In genomic region chr1:157007891-157008730, GRCm38 (mm10) we compare ENCODE assay signal across 10 mouse cellular contexts.
DNase-seq lines count a peak whose midpoint lies in the region; ATAC-seq lines count a peak whose summit lies in the region.
"Had no signal": no experiment of that assay in that cellular context is flagged by ENCODE, and none has a peak within 500 bp of the region (broad histone marks: within the 10 kb centered on the region; RNA-seq: fewer than 3 reads in every experiment).

No protein-coding gene starts in this region.

- peaks cover 23% of the 10 kb centered on the region for H3K4me1 ChIP-seq in heart, embryonic 12.5 days (replicated peaks)
- H3K4me1 ChIP-seq in hindbrain, embryonic 10.5 days (replicated peaks), result 0 out of 2 replicates have a peak, but pooled peaks cover 1% of the 10 kb centered on the region
- H3K4me1 ChIP-seq: embryonic facial prominence, embryonic 13.5 days had no signal

- no peaks in the 10 kb centered on the region for H3K9me3 ChIP-seq in heart, embryonic 12.5 days (replicated peaks)
- no peaks in the 10 kb centered on the region for H3K9me3 ChIP-seq in hindbrain, embryonic 10.5 days
- H3K9me3 ChIP-seq: embryonic facial prominence, embryonic 13.5 days; hindbrain, embryonic 15.5 days had no signal

- ATAC-seq in heart, embryonic 12.5 days (ENCODE audit: insufficient number of reproducible peaks, low FRiP score), result peak; percentile 56
- peak; percentile 56 for ATAC-seq in megakaryocyte progenitor cell, adult 5-6 weeks (replicated peaks; ENCODE audit: poor library complexity)

- no peaks in the 10 kb centered on the region for H3K36me3 ChIP-seq in heart, embryonic 12.5 days
- H3K36me3 ChIP-seq in hindbrain, embryonic 10.5 days, result no peaks in the 10 kb centered on the region
- H3K36me3 ChIP-seq: embryonic facial prominence, embryonic 13.5 days; hindbrain, embryonic 15.5 days had no signal

- no peak overlapping the region for H3K4me3 ChIP-seq in heart, embryonic 12.5 days
- no peak overlapping the region for H3K4me3 ChIP-seq in hindbrain, embryonic 10.5 days
- H3K4me3 ChIP-seq: embryonic facial prominence, embryonic 13.5 days; hindbrain, embryonic 15.5 days had no signal

- peak overlapping the region; percentile 86 for H3K27ac ChIP-seq in heart, embryonic 12.5 days (ENCODE audit: poor library complexity, severe bottlenecking)
- no peak overlapping the region for H3K27ac ChIP-seq in hindbrain, embryonic 10.5 days
- H3K27ac ChIP-seq: embryonic facial prominence, embryonic 13.5 days; hindbrain, embryonic 15.5 days had no signal

- H3K27me3 ChIP-seq in heart, embryonic 12.5 days (replicated peaks), result no peaks in the 10 kb centered on the region
- no peaks in the 10 kb centered on the region for H3K27me3 ChIP-seq in hindbrain, embryonic 10.5 days (ENCODE audit: insufficient read depth, poor library complexity, severe bottlenecking)
- H3K27me3 ChIP-seq: embryonic facial prominence, embryonic 13.5 days; hindbrain, embryonic 15.5 days had no signal

- 32% methylated on average over 4 of the region's 4 CpGs for WGBS in heart, embryonic 12.5 days
- 86% methylated on average over 4 of the region's 4 CpGs for WGBS in hindbrain, embryonic 10.5 days

- H3K9ac ChIP-seq in heart, embryonic 12.5 days, result no peak overlapping the region
- H3K9ac ChIP-seq: embryonic facial prominence, embryonic 13.5 days; hindbrain, embryonic 15.5 days had no signal

- peak; percentile 98 for DNase-seq in heart, adult 11 months
- DNase-seq in kidney, postnatal 14 days, result peak; percentile 71
- no peak for DNase-seq in embryo, embryonic 10 days (ENCODE audit: low spot score)
- no peak for DNase-seq in hindbrain, embryonic 10.5 days (ENCODE audit: low spot score)
- no peak for DNase-seq in thymus, postnatal 4 days
- DNase-seq: thymus, adult 18-20 months had no signal

- peak overlapping the region; percentile 17; the same call in 1 of the 2 replicates for H3K4me2 ChIP-seq in heart, embryonic 12.5 days
- H3K4me2 ChIP-seq: embryonic facial prominence, embryonic 13.5 days; hindbrain, embryonic 15.5 days had no signal

Comparison
In these comparisons a context has a peak if more than half of its experiments do, and no peak if none do; other contexts are left out.
1. DNase-seq: peak in heart, adult 11 months (single experiment) and kidney, postnatal 14 days (single experiment); none in embryo, embryonic 10 days (single experiment), hindbrain, embryonic 10.5 days (single experiment) and thymus, postnatal 4 days (single experiment).